Mouse (Mus musculus): ENCODE measurements around the gene Slc48a1.

GRCm38 (mm10) chr15:97764532-97764931 lies 13.8 kb upstream of the Slc48a1 start:
- TF ChIP-seq POLR2A (IDR thresholded peaks at IDR 0.05; ENCODE audit: borderline replicate concordance, insufficient read depth, low read length) (no peak), CTCF (IDR thresholded peaks at IDR 0.05; ENCODE audit: borderline replicate concordance, insufficient read depth, low read depth, low read length) (no peak)
